Mouse (Mus musculus): ENCODE measurements around the gene Zfp618. TPM values are rescaled to one million over a fixed set of nuclear protein-coding genes. Genes with fewer than 3 reads are reported as not detected.

The Zfp618 gene
- polyA plus RNA-seq, 1 experiment = 0.36 TPM

GRCm38 (mm10) chr4:63124861-63125466, 159.6 kb downstream of the Zfp618 start:
- Histone ChIP-seq H3K9me3 (peaks cover 12% of the 10 kb centered on the region), H3K4me3 (replicated peaks) (no peak overlapping the region), H3K27me3 (replicated peaks) (peaks cover 16% of the 10 kb centered on the region), H3K4me1 (no peaks in the 10 kb centered on the region), H3K36me3 (replicated peaks; ENCODE audit: low read length) (no peaks in the 10 kb centered on the region)
- TF ChIP-seq GATA1 (IDR thresholded peaks at IDR 0.05; ENCODE audit: borderline replicate concordance, low read length) (no peak), FLI1 (IDR thresholded peaks at IDR 0.05; ENCODE audit: low read length) (no peak)

GRCm38 (mm10) chr4:63129891-63130624, 164.7 kb downstream of the Zfp618 start:
- TF ChIP-seq GATA1 (IDR thresholded peaks at IDR 0.05; ENCODE audit: borderline replicate concordance, low read length) (no peak), FLI1 (IDR thresholded peaks at IDR 0.05; ENCODE audit: low read length) (no peak)
- Histone ChIP-seq H3K27me3 (replicated peaks) (peaks cover 11% of the 10 kb centered on the region), H3K4me3 (replicated peaks) (no peak overlapping the region), H3K9me3 (peaks cover 17% of the 10 kb centered on the region), H3K36me3 (replicated peaks; ENCODE audit: low read length) (no peaks in the 10 kb centered on the region), H3K4me1 (no peaks in the 10 kb centered on the region)

DNA sequence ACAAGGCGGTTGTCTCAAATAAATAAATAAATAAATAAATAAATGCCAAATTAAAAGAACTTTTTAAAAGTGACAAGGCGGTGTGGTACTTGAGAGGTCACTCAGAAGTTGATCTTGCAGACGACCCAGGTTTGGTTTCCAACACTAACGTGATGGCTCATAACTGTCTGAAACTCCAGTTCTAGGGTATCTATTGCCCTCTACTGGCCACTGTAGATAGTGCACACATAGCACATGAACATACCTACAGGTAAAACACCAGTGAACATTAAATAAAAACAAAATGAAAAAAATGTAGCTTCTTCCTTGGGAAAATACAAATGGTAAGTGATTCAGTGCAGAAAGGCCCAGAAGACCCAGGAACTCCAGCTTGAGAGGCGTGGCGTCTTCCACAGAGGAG, 181.9 kb downstream of the Zfp618 start:
- Histone ChIP-seq H3K27me3 (replicated peaks) (peaks cover 2% of the 10 kb centered on the region), H3K9me3 (peaks cover 35% of the 10 kb centered on the region), H3K4me3 (replicated peaks) (no peak overlapping the region), H3K4me1 (no peaks in the 10 kb centered on the region), H3K36me3 (replicated peaks; ENCODE audit: low read length) (no peaks in the 10 kb centered on the region)
- no peak for TF ChIP-seq FLI1 (IDR thresholded peaks at IDR 0.05; ENCODE audit: low read length)
- no peak for TF ChIP-seq GATA1 (IDR thresholded peaks at IDR 0.05; ENCODE audit: borderline replicate concordance, low read length)

DNA sequence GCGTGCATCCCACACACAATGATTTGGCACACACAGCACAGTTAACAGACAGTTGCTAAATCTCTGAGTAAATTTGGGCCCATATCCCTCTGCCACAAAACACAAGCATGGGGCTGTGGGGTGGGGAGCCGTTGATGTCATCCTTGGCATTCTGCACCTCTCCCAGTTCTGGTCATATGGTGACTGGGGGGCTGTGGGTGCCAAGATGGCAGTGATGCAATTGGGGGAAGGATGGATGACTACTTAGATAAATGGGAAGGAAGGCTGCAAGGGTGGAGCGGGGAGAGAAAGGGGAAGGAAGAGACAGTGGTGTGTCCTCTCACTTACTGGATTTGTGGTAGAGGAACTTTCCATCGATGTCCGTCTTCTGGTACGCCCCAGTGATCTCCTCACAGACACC, 185.8 kb downstream of the Zfp618 start:
- H3K9me3 ChIP-seq = peaks cover 17% of the 10 kb centered on the region
- no peaks in the 10 kb centered on the region for H3K36me3 ChIP-seq (replicated peaks; ENCODE audit: low read length)
- peaks cover 6% of the 10 kb centered on the region for H3K27me3 ChIP-seq (replicated peaks)
- no peak overlapping the region for H3K4me3 ChIP-seq (replicated peaks)
- TF ChIP-seq GATA1 (IDR thresholded peaks at IDR 0.05; ENCODE audit: borderline replicate concordance, low read length) (no peak), FLI1 (IDR thresholded peaks at IDR 0.05; ENCODE audit: low read length) (no peak)
- H3K4me1 ChIP-seq = no peaks in the 10 kb centered on the region

DNA sequence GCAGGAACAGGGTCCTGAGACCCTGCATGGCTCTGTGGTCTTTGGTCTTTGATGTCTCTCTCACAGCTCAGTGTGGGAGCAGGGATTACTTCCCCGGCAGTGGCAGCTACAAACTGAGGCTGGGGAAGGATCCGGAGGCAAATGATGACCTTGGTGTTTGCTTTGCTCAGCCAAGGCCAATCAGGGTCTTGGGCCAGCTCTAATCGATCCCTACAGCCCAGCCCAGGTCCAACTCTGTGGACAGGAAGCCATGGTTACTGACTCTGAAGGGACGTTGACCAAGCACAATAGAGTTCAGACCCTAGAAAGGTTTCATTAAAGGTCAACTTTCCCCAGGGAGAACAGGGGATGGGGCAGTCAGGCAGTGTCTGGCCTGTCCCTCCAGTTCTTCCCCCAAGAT, 188.7 kb downstream of the Zfp618 start:
- no peaks in the 10 kb centered on the region for H3K4me1 ChIP-seq
- peaks cover 12% of the 10 kb centered on the region for H3K27me3 ChIP-seq (replicated peaks)
- no peak overlapping the region for H3K4me3 ChIP-seq (replicated peaks)
- no peak for TF ChIP-seq FLI1 (IDR thresholded peaks at IDR 0.05; ENCODE audit: low read length)
- no peak for TF ChIP-seq GATA1 (IDR thresholded peaks at IDR 0.05; ENCODE audit: borderline replicate concordance, low read length)
- no peaks in the 10 kb centered on the region for H3K36me3 ChIP-seq (replicated peaks; ENCODE audit: low read length)
- peaks cover 1% of the 10 kb centered on the region for H3K9me3 ChIP-seq

DNA sequence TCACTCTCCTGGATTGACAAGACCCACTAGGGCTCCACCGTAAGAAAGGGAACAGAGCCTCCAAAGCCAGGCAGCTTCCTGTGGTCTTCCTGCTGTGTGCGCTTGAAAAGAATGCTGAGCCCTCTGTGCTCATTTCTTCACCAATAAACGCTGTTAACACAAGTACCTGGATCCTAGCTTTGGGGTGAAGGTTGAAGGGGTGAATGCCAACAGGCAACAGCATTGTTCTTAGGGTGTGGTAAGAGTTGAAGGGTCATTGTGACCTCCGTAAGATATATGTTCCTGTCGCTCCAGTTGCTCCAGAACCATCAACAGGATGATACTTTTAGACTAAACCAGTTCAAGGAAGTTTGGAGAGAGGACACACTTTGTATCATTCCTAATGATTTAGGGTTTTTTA, 189.3 kb downstream of the Zfp618 start, which contains the start of gene Ambp:
Ambp (minus strand) TSS at position 101 of the 400 bp plus-strand sequence.
- H3K4me1 ChIP-seq = no peaks in the 10 kb centered on the region
- H3K36me3 ChIP-seq (replicated peaks; ENCODE audit: low read length) = no peaks in the 10 kb centered on the region
- TF ChIP-seq GATA1 (IDR thresholded peaks at IDR 0.05; ENCODE audit: borderline replicate concordance, low read length) = no peak
- no peak for TF ChIP-seq FLI1 (IDR thresholded peaks at IDR 0.05; ENCODE audit: low read length)
- no peak within 1 kb of the TSS for H3K4me3 ChIP-seq (replicated peaks)
- peaks cover 12% of the 10 kb centered on the region for H3K27me3 ChIP-seq (replicated peaks)
- H3K9me3 ChIP-seq = no peaks in the 10 kb centered on the region; the same call in 1 of the 2 replicates

- TF ChIP-seq GATA1 (IDR thresholded peaks at IDR 0.05; ENCODE audit: borderline replicate concordance, low read length) (no peak), FLI1 (IDR thresholded peaks at IDR 0.05; ENCODE audit: low read length) (no peak)
- no peak overlapping the region for H3K4me3 ChIP-seq (replicated peaks)
- peaks cover 15% of the 10 kb centered on the region for H3K27me3 ChIP-seq (replicated peaks)
- H3K9me3 ChIP-seq = no peaks in the 10 kb centered on the region
- H3K4me1 ChIP-seq = no peaks in the 10 kb centered on the region
- H3K36me3 ChIP-seq (replicated peaks; ENCODE audit: low read length) = no peaks in the 10 kb centered on the region
Measured at GRCm38 (mm10) chr4:63155596-63155995, 190.2 kb downstream of the Zfp618 start.

DNA sequence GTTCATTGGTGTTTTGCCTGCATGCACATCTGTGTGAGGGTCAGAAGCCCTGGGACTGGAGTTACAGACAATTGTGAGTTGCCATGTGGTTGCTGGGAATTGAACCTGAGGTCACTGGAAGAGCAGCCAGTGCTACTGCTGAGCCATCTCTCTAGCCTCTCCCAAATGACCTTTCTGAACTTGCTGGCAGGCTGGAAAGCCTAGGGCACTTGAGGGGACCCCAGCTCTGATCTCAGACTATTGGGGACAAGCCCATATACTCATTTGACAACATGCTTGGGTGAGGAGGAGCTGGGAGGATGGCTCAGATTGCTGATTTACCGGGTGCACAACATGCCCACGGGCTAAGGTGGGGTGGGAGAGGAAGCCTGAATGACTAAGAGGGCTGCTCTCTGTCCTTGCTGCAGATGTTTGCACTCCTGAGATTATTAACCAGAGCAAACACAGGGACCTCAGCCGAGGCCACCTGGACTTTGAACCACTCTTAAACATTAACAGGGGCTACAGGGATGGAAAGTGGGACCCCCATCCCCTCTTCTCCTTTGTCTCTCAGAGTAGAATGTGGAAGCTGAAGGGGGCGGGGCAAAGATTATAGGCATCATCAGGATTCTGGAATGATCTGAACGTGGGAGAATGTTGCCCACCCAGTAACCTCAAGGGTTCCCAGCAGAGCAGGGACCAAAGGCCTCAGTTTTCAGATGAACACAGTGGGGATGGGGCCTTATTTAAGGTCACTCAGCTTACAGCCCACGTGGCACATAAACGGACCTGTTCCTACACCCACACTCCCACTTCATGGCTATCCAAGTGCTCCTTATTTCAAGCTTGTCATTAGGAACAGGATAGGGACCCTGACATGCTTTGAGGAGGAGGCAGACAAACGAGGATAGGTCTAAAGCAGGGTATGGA, 191.6 kb downstream of the Zfp618 start:
- H3K36me3 ChIP-seq (replicated peaks; ENCODE audit: low read length) = no peaks in the 10 kb centered on the region
- peaks cover 15% of the 10 kb centered on the region for H3K27me3 ChIP-seq (replicated peaks)
- no peak for TF ChIP-seq GATA1 (IDR thresholded peaks at IDR 0.05; ENCODE audit: borderline replicate concordance, low read length)
- no peaks in the 10 kb centered on the region for H3K9me3 ChIP-seq
- H3K4me1 ChIP-seq = no peaks in the 10 kb centered on the region
- no peak overlapping the region for H3K4me3 ChIP-seq (replicated peaks)

- no peaks in the 10 kb centered on the region for H3K9me3 ChIP-seq
- H3K4me1 ChIP-seq = no peaks in the 10 kb centered on the region
- H3K27me3 ChIP-seq (replicated peaks) = peaks cover 15% of the 10 kb centered on the region
- no peaks in the 10 kb centered on the region for H3K36me3 ChIP-seq (replicated peaks; ENCODE audit: low read length)
- no peak for TF ChIP-seq FLI1 (IDR thresholded peaks at IDR 0.05; ENCODE audit: low read length)
- no peak overlapping the region for H3K4me3 ChIP-seq (replicated peaks)
Measured at GRCm38 (mm10) chr4:63158192-63158591, 192.8 kb downstream of the Zfp618 start.
